Mouse (Mus musculus) cerebellum, adult 11-12 months (tissue): ENCODE measurements around the gene Prlh.

Experiments used
- DNase-seq: peaks from one replicate; pipeline ENCODE4 v3.0.0; 2022

Prlh gene

GRCm38 (mm10) chr1:91001871-91002539 is 49.1 kb downstream of the Prlh start:
- DNase-seq = no peak

GRCm38 (mm10) chr1:91002641-91003040 is 49.7 kb downstream of the Prlh start:
- no peak for DNase-seq
